Mouse (Mus musculus): ENCODE measurements around the gene Tyk2. TPM values are rescaled to one million over a fixed set of nuclear protein-coding genes. Genes with fewer than 3 reads are reported as not detected.

The Tyk2 gene
- polyA plus RNA-seq, 1 experiment from 2014 or later: 8.0 TPM

- ATAC-seq (ENCODE audit: low FRiP score): no peak
- H3K27me3 ChIP-seq (ENCODE audit: control insufficient read depth, insufficient read depth, low read length): no peaks in the 10 kb centered on the region
- H3K36me3 ChIP-seq (ENCODE audit: control insufficient read depth, insufficient read depth, low read length): no peaks in the 10 kb centered on the region
- H3K4me1 ChIP-seq (replicated peaks; ENCODE audit: control insufficient read depth, insufficient read depth, low read length): peaks cover 3% of the 10 kb centered on the region; the same call in 1 of the 2 replicates
- no peak overlapping the region for H3K27ac ChIP-seq (ENCODE audit: low read depth, low read length)
- H3K9me3 ChIP-seq (ENCODE audit: control insufficient read depth, low read length): no peaks in the 10 kb centered on the region
- peak overlapping the region; percentile 19; the same call in 1 of the 2 replicates for H3K4me3 ChIP-seq (ENCODE audit: low read depth, low read length)
- 11% methylated on average over 5 of the region's 5 CpGs for WGBS
- no peak overlapping the region for H3K9ac ChIP-seq (ENCODE audit: low read depth, low read length)
- peak overlapping the region; percentile 37 for H3K4me2 ChIP-seq (replicated peaks; ENCODE audit: low read depth, low read length)
- DNase-seq (ENCODE audit: low spot score): peak; percentile 45
Measured at GRCm38 (mm10) chr9:21153833-21154232, 22.8 kb upstream of the Tyk2 start.

GRCm38 (mm10) chr9:21153331-21153730 lies 22.3 kb upstream of the Tyk2 start:
- Histone ChIP-seq H3K36me3 (ENCODE audit: control insufficient read depth, insufficient read depth, low read length) (no peaks in the 10 kb centered on the region), H3K9ac (ENCODE audit: low read depth, low read length) (no peak overlapping the region), H3K27ac (ENCODE audit: low read depth, low read length) (no peak overlapping the region), H3K4me1 (replicated peaks; ENCODE audit: control insufficient read depth, insufficient read depth, low read length) (peaks cover 7% of the 10 kb centered on the region), H3K4me2 (replicated peaks; ENCODE audit: low read depth, low read length) (peak overlapping the region; percentile 37), H3K27me3 (ENCODE audit: control insufficient read depth, insufficient read depth, low read length) (no peaks in the 10 kb centered on the region), H3K9me3 (ENCODE audit: control insufficient read depth, low read length) (no peaks in the 10 kb centered on the region), H3K4me3 (ENCODE audit: low read depth, low read length) (peak overlapping the region; percentile 19; the same call in 1 of the 2 replicates)
- ATAC-seq (ENCODE audit: low FRiP score) (no peak), DNase-seq (ENCODE audit: low spot score) (no peak)
- 7% methylated on average over 12 of the region's 12 CpGs for WGBS

GRCm38 (mm10) chr9:21152715-21153114 lies 21.7 kb upstream of the Tyk2 start:
- DNase-seq (ENCODE audit: low spot score) (peak; percentile 64), ATAC-seq (ENCODE audit: low FRiP score) (no peak)
- WGBS: 3% methylated on average over 11 of the region's 11 CpGs
- H3K36me3 ChIP-seq (ENCODE audit: control insufficient read depth, insufficient read depth, low read length): no peaks in the 10 kb centered on the region
- no peaks in the 10 kb centered on the region for H3K9me3 ChIP-seq (ENCODE audit: control insufficient read depth, low read length)
- peaks cover 12% of the 10 kb centered on the region for H3K4me1 ChIP-seq (replicated peaks; ENCODE audit: control insufficient read depth, insufficient read depth, low read length)
- no peak overlapping the region for H3K9ac ChIP-seq (ENCODE audit: low read depth, low read length)
- no peak overlapping the region for H3K4me3 ChIP-seq (ENCODE audit: low read depth, low read length)
- no peak overlapping the region for H3K27ac ChIP-seq (ENCODE audit: low read depth, low read length)
- H3K4me2 ChIP-seq (replicated peaks; ENCODE audit: low read depth, low read length): no peak overlapping the region
- no peaks in the 10 kb centered on the region for H3K27me3 ChIP-seq (ENCODE audit: control insufficient read depth, insufficient read depth, low read length)

- Histone ChIP-seq H3K4me3 (ENCODE audit: low read depth, low read length) (peak within 1 kb of the TSS; percentile 65), H3K9me3 (ENCODE audit: control insufficient read depth, low read length) (no peaks in the 10 kb centered on the region), H3K4me2 (replicated peaks; ENCODE audit: low read depth, low read length) (peak within 1 kb of the TSS; percentile 85), H3K27ac (ENCODE audit: low read depth, low read length) (peak within 1 kb of the TSS; percentile 40; the same call in 1 of the 2 replicates), H3K27me3 (ENCODE audit: control insufficient read depth, insufficient read depth, low read length) (no peaks in the 10 kb centered on the region), H3K4me1 (replicated peaks; ENCODE audit: control insufficient read depth, insufficient read depth, low read length) (peaks cover 16% of the 10 kb centered on the region), H3K9ac (ENCODE audit: low read depth, low read length) (peak within 1 kb of the TSS; percentile 73), H3K36me3 (ENCODE audit: control insufficient read depth, insufficient read depth, low read length) (no peaks in the 10 kb centered on the region)
- WGBS: 4% methylated on average over 49 of the region's 56 CpGs
- ATAC-seq (ENCODE audit: low FRiP score) (peak; percentile 96), DNase-seq (ENCODE audit: low spot score) (peak; percentile 98)
Measured at GRCm38 (mm10) chr9:21149654-21150419, 18.8 kb upstream of the Tyk2 start, which contains the start of gene Cdc37. Gene Cdc37 (minus strand): TSS chr9:21149982.

GRCm38 (mm10) chr9:21149077-21149653 lies 18.1 kb upstream of the Tyk2 start:
- H3K9ac ChIP-seq (ENCODE audit: low read depth, low read length): peak overlapping the region; percentile 73
- H3K36me3 ChIP-seq (ENCODE audit: control insufficient read depth, insufficient read depth, low read length): peaks cover 3% of the 10 kb centered on the region; the same call in 1 of the 2 replicates
- H3K27ac ChIP-seq (ENCODE audit: low read depth, low read length): peak overlapping the region; percentile 40; the same call in 1 of the 2 replicates
- H3K4me2 ChIP-seq (replicated peaks; ENCODE audit: low read depth, low read length): peak overlapping the region; percentile 85
- peaks cover 16% of the 10 kb centered on the region for H3K4me1 ChIP-seq (replicated peaks; ENCODE audit: control insufficient read depth, insufficient read depth, low read length)
- ATAC-seq (ENCODE audit: low FRiP score) (no peak), DNase-seq (ENCODE audit: low spot score) (no peak)
- 7% methylated on average over 8 of the region's 8 CpGs for WGBS
- H3K4me3 ChIP-seq (ENCODE audit: low read depth, low read length): peak overlapping the region; percentile 65
- no peaks in the 10 kb centered on the region for H3K27me3 ChIP-seq (ENCODE audit: control insufficient read depth, insufficient read depth, low read length)
- H3K9me3 ChIP-seq (ENCODE audit: control insufficient read depth, low read length): no peaks in the 10 kb centered on the region

GRCm38 (mm10) chr9:21148427-21148826 lies 17.4 kb upstream of the Tyk2 start:
- Histone ChIP-seq H3K4me3 (ENCODE audit: low read depth, low read length) (no peak overlapping the region; the same call in 1 of the 2 replicates), H3K9me3 (ENCODE audit: control insufficient read depth, low read length) (no peaks in the 10 kb centered on the region), H3K4me2 (replicated peaks; ENCODE audit: low read depth, low read length) (peak overlapping the region; percentile 85), H3K36me3 (ENCODE audit: control insufficient read depth, insufficient read depth, low read length) (peaks cover 3% of the 10 kb centered on the region; the same call in 1 of the 2 replicates), H3K9ac (ENCODE audit: low read depth, low read length) (peak overlapping the region; percentile 73), H3K27ac (ENCODE audit: low read depth, low read length) (no peak overlapping the region), H3K27me3 (ENCODE audit: control insufficient read depth, insufficient read depth, low read length) (no peaks in the 10 kb centered on the region), H3K4me1 (replicated peaks; ENCODE audit: control insufficient read depth, insufficient read depth, low read length) (peaks cover 16% of the 10 kb centered on the region)
- ATAC-seq (ENCODE audit: low FRiP score): no peak
- no peak for DNase-seq (ENCODE audit: low spot score)

- DNase-seq (ENCODE audit: low spot score) (no peak), ATAC-seq (ENCODE audit: low FRiP score) (no peak)
- 51% methylated on average over 10 of the region's 10 CpGs for WGBS
Measured at GRCm38 (mm10) chr9:21146722-21147121, 15.7 kb upstream of the Tyk2 start.

GRCm38 (mm10) chr9:21145431-21145830 lies 14.4 kb upstream of the Tyk2 start:
- Histone ChIP-seq H3K9ac (ENCODE audit: low read depth, low read length) (no peak overlapping the region), H3K9me3 (ENCODE audit: control insufficient read depth, low read length) (no peaks in the 10 kb centered on the region), H3K4me1 (replicated peaks; ENCODE audit: control insufficient read depth, insufficient read depth, low read length) (peaks cover 13% of the 10 kb centered on the region), H3K4me2 (replicated peaks; ENCODE audit: low read depth, low read length) (no peak overlapping the region), H3K4me3 (ENCODE audit: low read depth, low read length) (no peak overlapping the region), H3K27ac (ENCODE audit: low read depth, low read length) (no peak overlapping the region), H3K36me3 (ENCODE audit: control insufficient read depth, insufficient read depth, low read length) (peaks cover 13% of the 10 kb centered on the region), H3K27me3 (ENCODE audit: control insufficient read depth, insufficient read depth, low read length) (no peaks in the 10 kb centered on the region)
- 93% methylated on average over 4 of the region's 4 CpGs for WGBS
- ATAC-seq (ENCODE audit: low FRiP score): no peak
- DNase-seq (ENCODE audit: low spot score): no peak

More at GRCm38 (mm10) chr9:21146722-21147121, 15.7 kb upstream of the Tyk2 start:
- Histone ChIP-seq H3K27me3 (ENCODE audit: control insufficient read depth, insufficient read depth, low read length) (no peaks in the 10 kb centered on the region), H3K4me3 (ENCODE audit: low read depth, low read length) (no peak overlapping the region), H3K4me1 (replicated peaks; ENCODE audit: control insufficient read depth, insufficient read depth, low read length) (peaks cover 13% of the 10 kb centered on the region), H3K4me2 (replicated peaks; ENCODE audit: low read depth, low read length) (no peak overlapping the region), H3K36me3 (ENCODE audit: control insufficient read depth, insufficient read depth, low read length) (peaks cover 10% of the 10 kb centered on the region), H3K27ac (ENCODE audit: low read depth, low read length) (no peak overlapping the region), H3K9ac (ENCODE audit: low read depth, low read length) (no peak overlapping the region), H3K9me3 (ENCODE audit: control insufficient read depth, low read length) (no peaks in the 10 kb centered on the region)
